Mouse (Mus musculus) lung, postnatal 10 days (tissue): Measurements from ENCODE around the gene Tfb2m.

ENCODE experiments used
- DNase-seq: peaks from one replicate; pipeline ENCODE4 v3.0.0; 2021

The Tfb2m gene

GRCm38 (mm10) chr1:179545768-179546550 is at the start of gene Tfb2m, which contains the start of gene Cnst:
Gene Tfb2m, minus strand, starts transcription at chr1:179546267.
Gene Cnst, plus strand, starts transcription at chr1:179546370.
- DNase-seq: peak; percentile 99

GRCm38 (mm10) chr1:179592972-179593371 is 46.9 kb upstream of the Tfb2m start:
- DNase-seq: no peak

DNA sequence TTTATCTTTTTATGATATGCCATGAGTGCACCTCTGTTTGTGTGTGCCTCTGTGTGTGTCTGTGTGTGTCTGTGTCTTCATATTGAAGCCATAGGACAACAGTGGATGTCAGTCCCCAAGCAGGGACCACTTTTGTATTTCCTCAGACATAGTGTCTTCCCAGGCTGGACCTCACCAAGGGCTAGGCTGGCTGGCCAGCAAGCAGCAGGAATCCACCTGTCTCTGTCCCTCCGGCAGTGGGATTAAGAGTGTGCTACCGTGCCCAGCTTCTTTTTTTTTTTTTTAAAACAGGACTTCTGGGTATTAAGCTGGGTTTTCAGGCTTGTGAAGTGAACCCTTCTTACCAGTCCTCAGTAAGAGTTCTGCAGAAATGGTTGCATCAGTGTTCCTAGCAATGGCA is 46.1 kb upstream of the Tfb2m start:
- no peak for DNase-seq

- no peak for DNase-seq
These were observed 45.6 kb upstream of the Tfb2m start for GRCm38 (mm10) chr1:179591639-179592038.

- no peak for DNase-seq
These were observed 42.2 kb upstream of the Tfb2m start for GRCm38 (mm10) chr1:179588230-179588629.

GRCm38 (mm10) chr1:179586430-179587095 is 40.5 kb upstream of the Tfb2m start:
- no peak for DNase-seq

- no peak for DNase-seq
These were observed 39.6 kb upstream of the Tfb2m start for GRCm38 (mm10) chr1:179585646-179586045.

- no peak for DNase-seq
These were observed 38.2 kb upstream of the Tfb2m start for GRCm38 (mm10) chr1:179584220-179584619.

- no peak for DNase-seq
These were observed 37.0 kb upstream of the Tfb2m start for GRCm38 (mm10) chr1:179583090-179583489.

- peak; percentile 28 for DNase-seq
These were observed 36.0 kb upstream of the Tfb2m start for GRCm38 (mm10) chr1:179582021-179582433.

DNA sequence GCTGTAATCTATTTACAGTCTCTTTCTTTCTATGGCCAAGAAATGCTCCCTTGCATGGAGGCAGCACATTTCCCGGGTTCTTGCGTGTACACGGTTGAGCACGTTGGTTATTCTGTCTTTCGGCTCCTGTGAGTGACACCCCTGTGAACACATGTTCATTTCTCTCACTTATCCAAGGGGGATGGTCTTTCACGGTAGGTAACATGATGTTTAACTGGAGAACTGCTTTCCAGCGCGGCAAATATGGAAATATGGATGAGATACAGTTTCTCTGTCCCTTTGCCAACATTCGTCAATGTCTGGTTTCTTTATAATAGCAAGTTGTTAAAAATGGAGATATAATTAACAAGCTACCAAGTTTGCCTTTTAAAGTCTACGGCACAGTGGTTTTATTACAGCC is 35.4 kb upstream of the Tfb2m start:
- no peak for DNase-seq

GRCm38 (mm10) chr1:179580200-179580599 is 34.1 kb upstream of the Tfb2m start:
- DNase-seq: no peak

- no peak for DNase-seq
These were observed 32.6 kb upstream of the Tfb2m start for GRCm38 (mm10) chr1:179578625-179579024.

- DNase-seq: no peak
These were observed 27.7 kb upstream of the Tfb2m start for GRCm38 (mm10) chr1:179573650-179574206.

- no peak for DNase-seq
These were observed 25.6 kb upstream of the Tfb2m start for GRCm38 (mm10) chr1:179571686-179572085.

DNA sequence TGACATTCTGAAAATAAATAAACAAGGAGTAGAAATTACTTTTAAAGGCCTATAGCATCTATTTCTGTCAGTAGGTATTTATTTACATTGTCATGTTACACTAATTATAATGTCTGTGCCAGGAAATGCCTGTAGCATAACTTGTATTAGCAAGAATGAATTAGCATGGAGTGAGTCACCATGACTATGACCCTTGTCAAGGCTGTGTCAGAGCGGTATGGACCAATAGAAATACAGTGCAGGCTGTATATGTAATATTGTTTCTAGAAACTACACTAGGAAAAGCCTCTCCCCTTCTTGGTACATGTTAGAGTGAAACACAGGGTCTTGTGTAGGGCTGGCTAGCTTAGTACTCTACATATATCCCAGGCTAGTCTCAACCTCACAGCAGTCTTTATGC is 24.4 kb upstream of the Tfb2m start:
- no peak for DNase-seq

- DNase-seq: peak; percentile 41
These were observed 22.8 kb upstream of the Tfb2m start for GRCm38 (mm10) chr1:179568690-179569398.

- DNase-seq: no peak
These were observed 21.5 kb upstream of the Tfb2m start for GRCm38 (mm10) chr1:179567558-179567957.

GRCm38 (mm10) chr1:179563926-179564325 is 17.9 kb upstream of the Tfb2m start:
- DNase-seq: peak; percentile 54

DNA sequence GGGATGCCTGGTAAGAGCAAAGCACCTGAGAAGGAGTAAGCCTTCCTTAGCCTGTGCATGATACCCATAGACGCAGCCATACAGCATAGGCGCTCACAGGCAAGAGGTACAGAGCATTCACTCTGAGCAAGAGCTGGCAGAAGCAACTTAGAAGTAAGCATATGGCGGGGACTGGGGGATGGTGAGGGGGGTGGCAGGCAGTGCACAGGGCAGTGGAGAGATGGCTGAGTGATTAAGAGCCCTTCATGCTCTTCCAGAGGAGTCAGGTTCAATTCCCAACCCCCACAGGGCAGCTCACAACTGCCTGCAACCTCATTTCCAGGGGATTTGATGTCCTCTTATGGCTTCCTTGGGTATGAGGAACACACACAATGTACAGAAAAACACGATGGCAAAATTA is 17.1 kb upstream of the Tfb2m start:
- DNase-seq: no peak

- DNase-seq: no peak
These were observed 14.9 kb upstream of the Tfb2m start for GRCm38 (mm10) chr1:179560845-179561430.

GRCm38 (mm10) chr1:179559446-179560194 is 13.6 kb upstream of the Tfb2m start:
- DNase-seq: no peak
